Mouse (Mus musculus): ENCODE measurements around the gene Apol6.
"Not testable (repeated sequence)": the region's sequence is repeated elsewhere in the genome, so short reads cannot be mapped to it uniquely, and the experiment has no call there.

- not testable (repeated sequence) for TF ChIP-seq CTCF, EP300 (IDR thresholded peaks at IDR 0.05)
Observed at GRCm38 (mm10) chr15:77059416-77059815, 14.9 kb downstream of the Apol6 start.
